Mouse (Mus musculus) midbrain, embryonic 11.5 days (tissue): ENCODE results near the gene Lypd4. TPM values are rescaled to one million over a fixed set of nuclear protein-coding genes. Genes with fewer than 3 reads are reported as not detected.
"Not testable (repeated sequence)": the region's sequence is repeated elsewhere in the genome, so short reads cannot be mapped to it uniquely, and the experiment has no call there.

Experiments
- ATAC-seq: fragments of 200-750 bp; cut with Nextera tagmentation; 2 replicates; pipeline ENCODE4 v1.8.0; 2017; ENCODE audit warnings: moderate TSS enrichment, moderate library complexity; ENCODE audit not compliant: low FRiP score
- DNase-seq: peaks from one replicate; pipeline ENCODE4 v3.0.0; 2015; ENCODE audit warnings: low spot score; ENCODE audit errors: missing footprints
- H3K27ac ChIP-seq: fragments of 300-500 bp; sonication (generic); 2 replicates; pipeline ENCODE4 v1.5.1; 2014; ENCODE audit warnings: low read depth, low read length
- H3K27me3 ChIP-seq: fragments of 300-500 bp; sonication (generic); 2 replicates; pipeline ENCODE4 v1.6.1; 2014; ENCODE audit warnings: mild to moderate bottlenecking, low read length, moderate library complexity, mixed read lengths; ENCODE audit not compliant: control insufficient read depth, insufficient read depth
- H3K36me3 ChIP-seq: fragments of 300-500 bp; sonication (generic); 2 replicates; pipeline ENCODE4 v1.6.1; 2014; ENCODE audit warnings: mild to moderate bottlenecking, low read length, moderate library complexity, mixed read lengths; ENCODE audit not compliant: control insufficient read depth, insufficient read depth
- H3K4me1 ChIP-seq: fragments of 300-500 bp; sonication (generic); 2 replicates; pipeline ENCODE4 v1.6.1; 2014; ENCODE audit warnings: low read length; ENCODE audit not compliant: control insufficient read depth, insufficient read depth
- H3K4me2 ChIP-seq: fragments of 300-500 bp; sonication (generic); 2 replicates; pipeline ENCODE4 v1.6.1; 2014; ENCODE audit warnings: mild to moderate bottlenecking, moderate library complexity
- H3K4me3 ChIP-seq: fragments of 300-500 bp; sonication (generic); 2 replicates; pipeline ENCODE4 v1.5.1; 2014; ENCODE audit warnings: low read depth, low read length
- H3K9ac ChIP-seq: fragments of 300-500 bp; sonication (generic); 2 replicates; pipeline ENCODE4 v1.6.1; 2014; ENCODE audit warnings: low read length
- H3K9me3 ChIP-seq: fragments of 300-500 bp; sonication (generic); 2 replicates; pipeline ENCODE4 v1.6.1; 2016; ENCODE audit warnings: low read length; ENCODE audit not compliant: control insufficient read depth
- WGBS: fragments of 180-500 bp; shearing (Covaris S2); extraction: QIAGEN DNeasy Blood & Tissue Kit; methylation state at CpG from one replicate; pipeline ENCODE4 v1.1.7; 2014; 5-methylcytosine and 5-hydroxymethylcytosine counted together
- polyA plus RNA-seq: library from polyadenylated mRNA; unstranded; fragments of >200 nt; fragmentation: Nextera tagmentation; extraction: Ambion mirVana; gene quantifications from 2 replicates; pipeline ENCODE4 v1.2.1, GENCODE M21; 2014

Lypd4 gene
- polyA plus RNA-seq, 1 experiment from 2014 or later = not detected

- Histone ChIP-seq H3K4me3 (no peak overlapping the region), H3K27ac (no peak overlapping the region), H3K4me1 (no peaks in the 10 kb centered on the region), H3K9ac (no peak overlapping the region), H3K9me3 (no peaks in the 10 kb centered on the region), H3K36me3 (no peaks in the 10 kb centered on the region), H3K27me3 (no peaks in the 10 kb centered on the region), H3K4me2 (no peak overlapping the region)
- DNase-seq (no peak), ATAC-seq (no peak)
- WGBS = 31% methylated on average over 6 of the region's 6 CpGs
Observed at GRCm38 (mm10) chr7:24856460-24857120, 13.2 kb downstream of the Lypd4 start.

GRCm38 (mm10) chr7:24853695-24854094 is 16.0 kb downstream of the Lypd4 start:
- ATAC-seq (no peak), DNase-seq (no peak)
- H3K36me3 ChIP-seq = no peaks in the 10 kb centered on the region
- no peaks in the 10 kb centered on the region for H3K27me3 ChIP-seq
- H3K4me2 ChIP-seq = no peak overlapping the region
- no peaks in the 10 kb centered on the region for H3K9me3 ChIP-seq
- no peak overlapping the region for H3K27ac ChIP-seq
- peak overlapping the region; percentile 18; the same call in 1 of the 2 replicates for H3K9ac ChIP-seq
- H3K4me1 ChIP-seq = no peaks in the 10 kb centered on the region
- WGBS = 56% methylated on average over 7 of the region's 7 CpGs
- no peak overlapping the region for H3K4me3 ChIP-seq

GRCm38 (mm10) chr7:24853233-24853563 is 16.5 kb downstream of the Lypd4 start:
- Histone ChIP-seq H3K36me3 (no peaks in the 10 kb centered on the region), H3K27me3 (no peaks in the 10 kb centered on the region), H3K9ac (no peak overlapping the region), H3K27ac (no peak overlapping the region), H3K4me1 (no peaks in the 10 kb centered on the region), H3K4me2 (no peak overlapping the region), H3K4me3 (no peak overlapping the region), H3K9me3 (no peaks in the 10 kb centered on the region)
- ATAC-seq = no peak
- no peak for DNase-seq

- H3K27ac ChIP-seq = no peak overlapping the region
- DNase-seq (no peak), ATAC-seq (0 out of 2 replicates have a peak, but pooled peaks have one; percentile 35)
- 79% methylated on average over 8 of the region's 8 CpGs for WGBS
- H3K4me3 ChIP-seq = no peak overlapping the region
- H3K27me3 ChIP-seq = no peaks in the 10 kb centered on the region
- H3K36me3 ChIP-seq = no peaks in the 10 kb centered on the region
- H3K9ac ChIP-seq = no peak overlapping the region
- no peaks in the 10 kb centered on the region for H3K9me3 ChIP-seq
- no peaks in the 10 kb centered on the region for H3K4me1 ChIP-seq
- no peak overlapping the region for H3K4me2 ChIP-seq
Observed at GRCm38 (mm10) chr7:24852557-24853232, 17.0 kb downstream of the Lypd4 start.

- Histone ChIP-seq H3K4me1 (no peaks in the 10 kb centered on the region), H3K9ac (no peak overlapping the region), H3K36me3 (no peaks in the 10 kb centered on the region), H3K27me3 (no peaks in the 10 kb centered on the region), H3K4me2 (no peak overlapping the region), H3K9me3 (no peaks in the 10 kb centered on the region), H3K4me3 (no peak overlapping the region), H3K27ac (no peak overlapping the region)
- 92% methylated on average over 5 of the region's 5 CpGs for WGBS
- DNase-seq (no peak), ATAC-seq (no peak)
Observed at GRCm38 (mm10) chr7:24851596-24852325, 18.0 kb downstream of the Lypd4 start.

- Histone ChIP-seq H3K27me3 (no peaks in the 10 kb centered on the region), H3K27ac (no peak overlapping the region), H3K4me1 (no peaks in the 10 kb centered on the region), H3K36me3 (no peaks in the 10 kb centered on the region), H3K9me3 (no peaks in the 10 kb centered on the region), H3K9ac (no peak overlapping the region), H3K4me2 (no peak overlapping the region), H3K4me3 (no peak overlapping the region)
- WGBS = 38% methylated on average over 6 of the region's 6 CpGs
- DNase-seq (no peak), ATAC-seq (peak; percentile 16; the same call in 1 of the 2 replicates)
Observed at GRCm38 (mm10) chr7:24850899-24851303, 18.8 kb downstream of the Lypd4 start.

GRCm38 (mm10) chr7:24850162-24850561 is 19.6 kb downstream of the Lypd4 start:
- Histone ChIP-seq H3K36me3 (no peaks in the 10 kb centered on the region), H3K4me1 (no peaks in the 10 kb centered on the region), H3K4me3 (no peak overlapping the region), H3K27me3 (no peaks in the 10 kb centered on the region), H3K4me2 (no peak overlapping the region), H3K27ac (no peak overlapping the region), H3K9me3 (no peaks in the 10 kb centered on the region), H3K9ac (no peak overlapping the region)
- no peak for DNase-seq
- ATAC-seq = no peak
- 39% methylated on average over 5 of the region's 5 CpGs for WGBS

- not testable (repeated sequence) for H3K27me3 ChIP-seq, H3K27ac ChIP-seq, H3K4me2 ChIP-seq, H3K9me3 ChIP-seq, H3K9ac ChIP-seq, H3K36me3 ChIP-seq, H3K4me3 ChIP-seq, DNase-seq, ATAC-seq, H3K4me1 ChIP-seq
- WGBS = 40% methylated on average over 2 of the region's 2 CpGs
Observed at GRCm38 (mm10) chr7:24846576-24846975, 23.2 kb downstream of the Lypd4 start.

GRCm38 (mm10) chr7:24845713-24846112 is 24.0 kb downstream of the Lypd4 start:
- Histone ChIP-seq H3K4me2 (no peak overlapping the region), H3K4me3 (no peak overlapping the region), H3K9ac (no peak overlapping the region), H3K4me1 (no peaks in the 10 kb centered on the region), H3K9me3 (no peaks in the 10 kb centered on the region), H3K27ac (no peak overlapping the region), H3K27me3 (no peaks in the 10 kb centered on the region), H3K36me3 (no peaks in the 10 kb centered on the region)
- ATAC-seq (peak; percentile 58), DNase-seq (peak; percentile 88)
- 8% methylated on average over 6 of the region's 6 CpGs for WGBS
